Mouse (Mus musculus) lung, postnatal 36 days (tissue): ENCODE measurements at regions not wholly inside any gene's neighbourhood (a gene's known extent, or its start where the extent isn't known, plus 50 kb on each side); places are given as distances from the start of the nearest gene placed in this dataset.
A peak's percentile ranks its signal among the peaks of the same experiment; 100 is the strongest.

ENCODE experiments used
- DNase-seq: peaks from one replicate; pipeline ENCODE4 v3.0.0; 2022; ENCODE audit warnings: mixed read lengths

- DNase-seq, result no peak
Measured at GRCm38 (mm10) chrX:59751680-59752079, 183.8 kb upstream of the Fgf13 start.

GRCm38 (mm10) chrX:59703787-59704186 lies 135.9 kb upstream of the Fgf13 start:
- DNase-seq, result no peak

DNA sequence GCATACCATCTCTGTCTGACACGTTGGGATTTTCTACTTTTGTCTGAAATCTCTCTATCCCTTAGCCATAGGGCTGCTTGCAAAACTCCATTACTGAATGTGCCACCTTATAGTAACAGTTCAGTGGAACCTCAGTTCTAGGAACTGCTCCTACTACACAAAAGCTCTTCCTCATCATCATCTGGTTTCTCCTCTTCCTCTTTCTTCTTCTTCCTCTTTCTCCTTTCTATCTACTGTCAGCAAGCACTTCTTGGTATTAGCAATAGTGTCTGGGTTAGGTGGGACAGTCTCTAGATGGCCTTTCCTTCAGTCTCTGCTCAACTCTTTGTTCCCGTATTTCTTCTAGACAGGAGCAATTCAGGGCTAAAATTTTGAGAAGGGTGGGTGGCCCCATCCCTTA lies 133.2 kb upstream of the Fgf13 start:
- peak; percentile 9 for DNase-seq

DNA sequence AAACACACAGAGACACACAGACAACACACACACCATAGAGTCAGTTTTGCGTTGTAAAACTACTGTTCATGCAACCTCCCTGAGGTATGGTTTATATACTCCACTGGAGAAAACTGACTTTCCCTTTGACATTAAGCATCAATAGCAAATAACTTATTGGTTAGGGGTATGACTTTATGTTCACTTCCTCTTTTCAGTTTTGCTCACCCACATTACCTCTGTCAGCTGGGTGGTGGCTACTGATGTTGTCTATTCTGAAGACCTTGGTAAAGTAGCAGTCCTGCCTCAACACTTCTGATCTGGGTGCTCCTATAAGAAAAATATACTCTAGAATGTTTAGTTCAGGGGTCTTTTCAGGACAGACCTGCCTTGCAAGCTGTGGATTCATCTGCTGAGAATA lies 131.9 kb upstream of the Fgf13 start:
- no peak for DNase-seq

DNA sequence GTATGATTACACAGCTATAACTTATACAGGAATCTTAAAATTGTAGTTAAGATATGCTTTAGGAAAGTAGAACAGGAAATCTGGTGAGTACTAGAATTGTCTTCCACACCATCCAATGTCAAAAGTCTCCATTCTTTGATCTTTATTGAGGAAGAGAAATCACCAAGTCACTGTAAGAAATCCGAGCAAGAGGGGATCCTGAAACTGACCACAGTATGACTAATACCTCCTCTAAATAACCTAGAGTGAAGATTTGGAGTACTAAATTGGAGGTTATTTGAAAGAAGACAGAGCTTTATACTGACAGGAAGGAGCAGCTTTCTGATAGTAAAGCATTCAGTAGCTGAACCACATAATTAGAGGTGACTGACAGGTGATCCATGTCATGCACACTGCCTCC lies 125.2 kb upstream of the Fgf13 start:
- DNase-seq, result no peak

DNA sequence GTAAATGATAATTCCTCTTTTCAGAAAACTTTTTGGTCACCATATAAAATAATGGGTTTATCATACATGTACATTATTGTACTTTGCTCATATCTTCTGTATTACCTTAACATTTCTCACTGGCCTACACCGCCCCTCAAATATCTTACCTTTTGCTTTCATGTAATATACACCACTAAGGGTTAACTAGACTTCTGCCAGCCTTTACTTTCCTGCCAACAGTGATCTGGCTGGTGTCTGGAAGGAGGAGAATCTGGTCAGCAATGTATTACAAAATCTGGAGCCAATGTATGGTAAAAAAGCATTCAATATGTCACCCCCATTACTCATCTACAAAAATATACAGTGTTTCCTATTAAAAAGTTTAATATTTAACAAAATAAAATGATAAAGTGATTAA lies 122.6 kb upstream of the Fgf13 start:
- DNase-seq, result no peak

GRCm38 (mm10) chrX:59689531-59689930 lies 121.7 kb upstream of the Fgf13 start:
- DNase-seq, result no peak
